Mouse (Mus musculus): ENCODE data around the gene Srrm2.

Srrm2 gene

DNA sequence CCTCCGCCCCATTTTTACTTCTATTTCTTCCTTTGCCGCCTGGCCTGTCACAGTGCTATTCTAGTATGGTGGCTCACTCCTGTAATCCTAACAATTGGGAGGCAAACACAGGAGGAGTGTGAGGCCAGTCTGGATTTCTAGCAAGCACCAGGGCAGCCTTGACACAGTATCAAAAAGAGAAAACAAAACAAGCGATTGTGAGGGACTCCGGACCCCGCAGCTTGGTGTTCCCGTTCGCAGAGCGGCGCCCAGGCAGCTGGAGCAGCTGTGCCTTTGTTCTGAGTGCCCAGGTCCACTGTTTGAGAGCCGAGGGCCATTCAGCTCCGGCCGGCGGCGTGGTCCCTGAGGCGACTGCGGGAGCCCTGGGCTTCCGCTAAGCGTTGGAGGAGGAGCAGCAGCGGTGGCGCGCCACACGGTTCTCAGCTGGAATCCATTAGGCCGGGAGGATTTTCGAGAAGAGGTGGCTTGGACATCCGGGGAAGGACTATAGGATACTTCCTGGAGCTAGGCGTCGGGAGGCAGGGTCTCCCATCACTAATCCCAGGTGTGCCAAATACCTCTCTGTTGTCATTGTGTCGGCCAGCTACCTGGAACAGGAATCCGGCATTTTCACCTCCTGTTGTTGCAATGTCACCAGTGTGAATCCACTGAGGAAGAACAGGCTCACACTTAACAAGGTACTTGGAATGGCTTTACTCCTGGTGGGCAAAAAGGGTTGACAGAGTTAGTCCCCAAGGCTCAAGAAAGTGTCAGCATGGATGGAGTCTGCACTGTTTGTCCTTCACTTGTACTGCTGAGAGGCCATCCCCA, at the start of gene Srrm2:
TSS of gene Srrm2 (plus strand) at position 264 of the 810 bp plus-strand sequence.
- peak; percentile 64 for ATAC-seq (ENCODE audit: low TSS enrichment)

DNA sequence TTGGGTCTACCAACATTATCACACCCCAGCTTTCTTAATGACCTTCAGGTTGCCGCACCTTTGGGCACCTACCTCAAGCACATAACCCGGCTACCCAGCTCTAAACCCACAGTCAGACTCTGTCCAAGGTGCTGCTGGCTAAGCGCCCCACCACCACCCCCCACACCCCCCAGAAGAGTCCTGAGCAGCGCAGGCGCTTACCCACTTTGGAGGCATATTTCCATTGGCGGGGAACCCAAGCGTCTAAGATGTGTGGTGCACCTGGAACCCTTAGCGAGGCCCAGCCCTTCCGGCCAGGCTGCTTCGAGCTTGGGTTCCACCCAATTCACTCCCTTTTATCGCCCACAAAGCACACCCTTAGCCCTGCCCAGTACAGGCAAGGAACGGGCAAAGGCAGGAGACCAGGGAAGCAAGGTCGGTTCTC, 49.7 kb upstream of the Srrm2 start, which contains the start of gene Paqr4:
TSS of gene Paqr4 (minus strand) at position 270 of the 424 bp plus-strand sequence.
- peak; percentile 4; the same call in 1 of the 2 replicates for ATAC-seq (ENCODE audit: low TSS enrichment)

DNA sequence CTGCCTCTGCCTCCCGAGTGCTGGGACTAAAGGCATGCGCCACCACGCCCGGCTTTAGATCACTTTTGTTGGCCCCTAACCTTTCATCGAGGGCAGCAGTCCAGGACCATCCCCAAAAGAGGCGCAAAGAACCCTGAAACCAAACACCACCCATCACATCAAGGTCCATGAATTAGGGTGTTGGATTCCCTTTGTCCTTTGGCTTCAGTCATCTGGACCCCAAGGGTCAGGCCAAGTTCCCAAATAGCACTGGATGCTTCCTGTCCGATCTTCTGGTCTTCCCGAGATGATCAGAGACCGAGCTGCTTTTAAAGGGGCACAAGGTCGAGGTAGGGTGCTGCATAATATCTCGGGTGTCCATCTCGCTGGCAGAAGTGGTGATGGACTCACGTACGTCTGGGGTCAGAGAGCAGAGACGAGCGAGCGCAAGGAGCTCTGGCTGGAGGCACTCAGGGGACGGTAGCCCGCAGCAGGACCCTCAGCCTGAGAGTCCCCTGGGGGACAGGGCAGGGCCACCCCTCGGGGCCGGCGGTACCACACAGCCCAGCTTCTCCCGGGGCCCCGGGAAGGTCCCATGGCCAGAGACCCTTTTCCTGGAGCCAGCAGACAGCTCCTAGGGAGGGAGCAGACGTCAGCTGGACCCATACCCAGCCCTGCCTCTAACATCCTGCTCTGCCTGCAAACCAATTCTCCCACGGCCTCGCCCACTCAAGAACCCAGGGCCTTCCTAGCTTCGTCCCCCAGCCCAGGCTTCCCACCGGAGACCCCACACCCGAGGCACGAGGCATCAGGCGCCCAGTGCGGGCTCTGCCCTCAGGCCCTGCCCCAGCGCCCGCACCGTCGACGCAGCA, 48.7 kb upstream of the Srrm2 start:
- ATAC-seq (ENCODE audit: low TSS enrichment) = no peak

DNA sequence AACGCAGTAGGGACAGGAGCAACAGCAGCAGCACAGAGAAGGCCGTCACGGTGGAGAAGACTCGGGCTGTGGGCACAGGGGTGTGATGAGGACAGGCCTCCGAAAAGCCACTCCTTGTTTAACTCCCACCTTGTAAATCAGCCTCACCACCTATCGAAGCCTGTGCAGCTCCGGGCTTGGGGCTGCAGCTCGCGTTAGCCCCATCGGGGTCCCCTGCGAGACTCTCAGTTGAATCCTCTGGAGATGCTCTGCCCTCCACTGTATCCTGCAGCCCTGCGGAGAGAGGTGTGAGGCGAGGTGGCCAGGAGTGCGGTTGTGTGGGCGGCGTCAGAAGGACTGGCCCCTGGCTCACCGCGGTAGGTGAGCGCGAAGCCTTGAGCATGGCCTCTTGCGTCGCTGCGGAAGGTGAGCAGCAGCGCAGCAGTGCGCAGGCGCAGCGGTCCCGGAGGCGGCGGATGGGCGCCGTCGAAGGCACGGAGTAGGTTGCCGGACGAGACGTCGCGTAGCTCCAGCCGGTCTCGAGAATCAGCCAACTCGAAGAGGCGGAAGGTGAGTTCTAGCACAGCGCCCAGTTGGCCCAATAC, 48.0 kb upstream of the Srrm2 start:
- no peak for ATAC-seq (ENCODE audit: low TSS enrichment)

DNA sequence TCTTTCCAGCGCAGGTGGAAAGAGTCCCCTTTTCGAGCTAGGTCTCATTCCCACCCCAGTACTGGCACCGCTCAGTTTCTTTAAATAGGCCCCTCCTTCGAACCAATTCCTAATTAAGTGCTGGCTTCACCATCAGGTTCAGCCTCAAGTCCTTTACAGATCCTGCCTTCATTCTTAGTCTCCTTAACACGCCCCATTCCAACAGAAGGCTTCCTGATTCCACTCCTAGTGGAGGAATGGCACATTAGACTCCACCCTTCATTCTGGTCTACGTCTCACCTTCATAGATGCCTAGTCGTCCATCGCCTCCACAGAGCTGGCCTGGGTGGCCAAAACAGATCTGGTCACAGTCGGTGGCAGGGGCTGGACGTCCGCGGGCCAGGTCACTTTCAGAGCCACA, 47.4 kb upstream of the Srrm2 start:
- ATAC-seq (ENCODE audit: low TSS enrichment) = no peak

DNA sequence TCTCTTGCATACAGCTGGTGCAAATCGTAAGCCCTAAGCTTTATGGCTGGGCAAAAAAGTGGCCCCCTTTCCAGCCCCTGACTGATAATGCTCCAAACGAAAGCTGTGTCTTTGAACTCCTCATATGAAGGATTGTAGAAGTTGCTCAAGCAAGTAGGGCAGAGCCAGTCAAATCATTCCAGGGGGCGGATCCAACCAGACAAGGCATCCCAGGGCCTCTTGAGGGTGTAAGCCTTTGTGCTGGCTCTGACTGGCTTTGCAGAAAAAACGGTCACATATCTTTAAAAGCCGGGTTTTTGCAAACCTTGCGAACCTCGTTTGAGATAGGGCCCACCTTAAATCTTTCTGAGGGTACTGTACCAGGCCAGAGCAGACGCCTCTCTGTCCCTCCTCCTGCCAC, 46.3 kb upstream of the Srrm2 start:
- no peak for ATAC-seq (ENCODE audit: low TSS enrichment)

DNA sequence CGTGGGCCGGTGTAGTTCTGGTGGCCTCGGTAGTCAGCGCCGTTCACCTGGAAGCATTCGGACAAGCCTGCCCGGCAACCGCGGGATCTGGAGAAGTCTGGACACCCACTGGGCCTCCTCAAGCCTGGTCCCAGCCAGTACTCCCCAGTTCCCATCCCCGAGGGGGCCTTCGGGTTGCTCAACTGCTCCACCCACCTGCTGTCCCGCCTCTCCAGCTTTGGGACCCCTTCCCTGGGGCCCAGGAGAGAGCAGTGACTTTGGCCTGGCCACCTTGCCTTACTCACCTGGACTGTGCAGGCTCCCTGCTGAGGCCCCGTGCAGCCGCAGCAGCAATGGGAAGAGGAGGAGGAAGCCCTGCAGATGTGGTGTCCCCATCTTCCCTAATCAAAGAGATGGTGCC, 45.7 kb upstream of the Srrm2 start:
- no peak for ATAC-seq (ENCODE audit: low TSS enrichment)

DNA sequence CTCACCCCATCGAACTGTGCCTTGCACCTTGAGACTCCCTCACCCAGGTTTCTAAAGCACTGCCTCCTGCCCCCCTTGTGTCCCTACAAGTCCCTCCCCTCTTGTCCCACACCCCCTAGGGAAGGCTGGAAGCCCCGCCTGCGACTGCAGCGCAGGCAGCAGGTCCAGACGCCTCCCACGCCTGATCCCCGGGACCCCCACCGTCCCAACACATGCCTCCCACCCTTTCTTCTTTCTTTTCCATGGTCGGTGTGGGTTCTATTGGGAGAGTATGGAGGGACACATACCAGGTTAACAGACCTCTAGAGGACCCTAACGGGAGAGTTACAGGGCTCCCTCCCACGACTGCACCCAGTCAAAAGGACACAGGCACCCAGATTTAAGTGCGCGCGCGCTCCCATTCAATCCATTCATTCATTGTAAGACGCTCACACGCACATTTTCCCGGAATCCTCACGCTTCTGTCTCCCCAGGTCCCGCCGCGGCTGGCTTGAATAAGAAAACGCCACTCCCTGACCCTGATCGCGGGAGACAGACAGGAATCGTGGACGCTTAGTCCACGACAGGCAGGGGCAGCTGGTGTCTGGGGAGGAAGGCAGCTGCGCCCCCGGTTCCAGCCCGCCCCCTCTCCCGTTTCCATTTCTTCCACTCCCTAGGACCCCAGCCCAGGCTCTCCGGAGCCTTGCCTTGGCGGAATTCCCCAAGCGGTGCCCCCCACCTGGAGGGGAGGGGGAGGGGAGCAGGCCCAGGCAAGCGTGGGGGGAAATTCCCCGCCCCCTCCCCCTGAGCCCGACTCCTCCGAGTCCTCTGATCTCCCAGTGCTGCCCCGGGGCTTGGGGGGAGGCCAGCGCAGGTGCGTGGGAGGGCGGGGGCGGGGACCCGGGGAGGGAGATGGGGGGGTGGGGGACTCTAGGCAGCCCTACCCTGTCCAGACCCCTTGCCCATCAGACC, 44.8 kb upstream of the Srrm2 start, which contains the start of gene Kremen2:
TSS of gene Kremen2 (minus strand) at position 533 of the 951 bp plus-strand sequence.
- no peak for ATAC-seq (ENCODE audit: low TSS enrichment)

DNA sequence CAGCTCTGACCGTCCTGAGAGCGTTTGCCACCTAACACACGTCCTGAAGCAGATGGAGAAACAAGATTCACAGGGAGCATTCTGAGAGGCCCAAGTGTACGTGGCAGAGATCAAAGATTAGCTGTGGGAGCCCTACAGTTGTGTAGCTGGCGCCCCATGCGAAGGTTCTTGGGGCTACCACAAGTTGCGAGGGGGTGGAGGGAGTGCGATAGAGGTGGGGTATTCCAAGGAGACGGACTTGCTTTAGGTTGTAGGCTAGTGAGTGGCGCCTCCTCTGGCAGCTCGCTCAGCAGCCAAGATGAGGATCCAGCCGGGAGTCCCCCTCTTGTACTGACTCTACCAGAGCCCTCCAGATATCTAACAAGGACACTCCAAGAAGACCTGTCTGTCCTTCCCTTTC, 44.0 kb upstream of the Srrm2 start:
- no peak for ATAC-seq (ENCODE audit: low TSS enrichment)

DNA sequence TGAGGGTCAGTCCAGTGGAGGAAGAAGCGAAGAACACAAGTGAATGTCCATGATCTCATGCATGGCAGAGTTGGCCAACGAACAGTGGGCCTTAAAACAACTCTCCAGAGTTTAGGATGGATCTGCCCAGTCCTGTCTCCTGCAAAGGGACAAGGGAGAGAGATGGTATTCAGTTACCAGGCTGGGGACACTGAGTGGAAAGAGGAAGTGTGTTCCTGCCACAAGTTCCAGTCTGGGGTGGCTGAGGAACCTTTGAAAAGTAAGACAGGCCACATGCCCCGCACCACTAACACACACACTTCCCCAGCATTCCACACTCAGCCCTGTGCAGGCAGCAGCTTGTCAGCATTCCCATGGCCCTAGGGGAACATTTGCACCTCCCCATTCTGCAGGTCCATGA, 43.6 kb upstream of the Srrm2 start:
- no peak for ATAC-seq (ENCODE audit: low TSS enrichment)

DNA sequence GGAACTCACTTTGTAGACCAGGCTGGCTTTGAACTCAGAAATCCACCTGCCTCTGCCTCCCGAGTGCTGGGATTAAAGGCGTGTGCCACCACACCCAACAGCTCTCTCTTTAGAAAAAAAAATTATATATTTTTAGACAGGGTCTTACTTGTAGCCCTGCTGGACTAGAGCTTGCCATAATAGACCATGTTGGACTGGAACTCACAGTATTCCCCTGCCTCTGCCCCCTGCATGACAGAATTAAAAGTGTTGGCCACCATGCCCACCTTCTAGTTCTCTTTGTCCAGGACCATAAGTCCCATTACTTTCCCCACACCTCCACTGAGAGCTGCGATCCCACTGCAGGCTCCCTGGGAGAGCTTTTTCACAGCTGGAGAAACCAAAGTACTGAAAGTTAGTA, 42.9 kb upstream of the Srrm2 start:
- ATAC-seq (ENCODE audit: low TSS enrichment) = no peak

DNA sequence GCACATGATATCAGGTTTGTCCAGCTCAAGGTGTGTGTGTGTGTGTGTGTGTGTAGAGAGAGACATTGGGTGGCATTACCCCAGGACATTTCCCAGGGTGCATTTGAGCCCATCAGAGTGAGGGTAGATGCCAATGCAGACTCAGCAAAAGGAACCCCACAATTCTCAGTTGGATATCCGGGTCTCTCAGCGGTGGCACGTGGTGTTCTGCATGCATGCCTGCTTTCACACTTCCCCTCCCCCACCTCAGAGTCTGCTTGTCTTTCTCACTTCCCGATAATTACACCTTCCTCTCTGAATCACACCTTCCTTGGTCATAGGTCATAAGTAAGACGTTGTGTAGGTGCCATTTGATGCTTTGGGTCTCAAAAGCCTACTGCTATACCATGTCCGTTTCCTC, 42.3 kb upstream of the Srrm2 start:
- ATAC-seq (ENCODE audit: low TSS enrichment) = no peak

DNA sequence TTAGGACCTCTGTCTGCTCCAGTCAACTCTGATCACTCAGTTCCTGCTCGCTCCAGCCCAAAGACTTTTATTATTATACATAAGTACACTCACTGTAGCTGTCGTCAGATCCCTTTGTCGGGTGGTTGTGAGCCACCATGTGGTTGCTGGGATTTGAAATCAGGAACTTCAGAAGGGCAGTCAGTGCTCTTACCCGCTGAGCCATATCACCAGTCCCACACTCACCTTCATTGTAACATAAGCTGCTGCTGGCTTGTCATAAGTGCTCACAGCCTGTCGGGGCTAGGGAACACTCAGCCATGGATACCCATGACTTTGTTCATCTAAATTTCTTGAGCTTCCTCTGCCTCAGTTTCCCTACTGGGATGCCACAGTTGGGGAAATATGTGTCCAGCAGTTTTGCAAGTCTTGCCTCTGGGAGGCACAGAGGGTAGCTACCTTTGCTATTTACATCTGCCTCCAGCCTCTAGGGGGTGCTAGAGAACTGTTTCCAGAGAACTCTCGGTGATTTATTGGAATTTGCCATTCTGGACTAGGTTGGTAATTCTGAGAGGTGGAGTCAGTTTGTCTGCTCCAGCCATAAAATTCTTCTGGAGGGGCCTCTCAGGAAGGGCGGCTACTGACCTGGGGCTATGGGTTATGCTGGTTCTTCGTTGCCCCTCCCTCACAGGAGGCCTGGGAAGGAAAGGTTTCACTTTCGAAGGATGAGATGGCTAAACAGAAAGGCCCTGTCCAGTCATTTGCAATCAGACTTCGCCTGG, 41.5 kb upstream of the Srrm2 start:
- peak; percentile 60 for ATAC-seq (ENCODE audit: low TSS enrichment)

DNA sequence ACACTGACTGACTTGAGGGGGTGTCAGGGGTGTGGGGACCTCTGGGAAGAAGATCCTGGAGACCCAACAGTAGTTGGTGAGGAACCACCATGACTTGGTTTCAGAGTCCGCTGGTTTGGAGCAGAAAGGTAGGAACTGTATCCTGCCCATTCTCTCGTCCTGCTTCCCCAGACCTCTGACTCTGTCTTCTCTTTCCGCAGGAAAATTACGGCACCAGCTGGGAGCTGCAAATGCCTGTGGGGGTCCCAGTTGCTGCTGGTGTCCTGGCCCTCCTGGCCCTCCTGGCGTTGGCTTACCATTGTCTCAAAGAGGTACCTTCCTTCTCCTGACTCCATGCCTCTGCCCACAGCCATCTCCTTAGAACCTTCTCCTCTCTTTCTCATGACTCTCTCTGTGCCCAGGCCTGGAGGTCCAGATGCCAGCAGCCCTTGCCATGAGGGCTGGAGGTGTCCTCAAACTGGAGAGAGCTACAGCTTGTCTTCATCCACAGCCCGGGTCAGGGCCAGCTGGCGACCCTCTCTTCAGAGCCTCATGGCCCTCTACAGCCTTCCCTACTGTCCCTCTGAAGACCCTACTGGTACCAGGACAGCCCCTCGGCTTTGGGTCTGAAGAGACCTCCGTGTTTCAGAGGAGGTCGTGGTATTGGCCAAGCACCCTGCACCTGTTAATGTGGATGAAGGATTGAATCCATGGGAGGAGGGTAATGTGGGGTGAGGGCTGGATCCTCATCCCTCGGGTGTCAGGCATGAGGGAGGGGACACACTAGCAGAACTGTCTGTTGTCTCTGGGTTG, 40.7 kb upstream of the Srrm2 start:
- ATAC-seq (ENCODE audit: low TSS enrichment) = no peak

DNA sequence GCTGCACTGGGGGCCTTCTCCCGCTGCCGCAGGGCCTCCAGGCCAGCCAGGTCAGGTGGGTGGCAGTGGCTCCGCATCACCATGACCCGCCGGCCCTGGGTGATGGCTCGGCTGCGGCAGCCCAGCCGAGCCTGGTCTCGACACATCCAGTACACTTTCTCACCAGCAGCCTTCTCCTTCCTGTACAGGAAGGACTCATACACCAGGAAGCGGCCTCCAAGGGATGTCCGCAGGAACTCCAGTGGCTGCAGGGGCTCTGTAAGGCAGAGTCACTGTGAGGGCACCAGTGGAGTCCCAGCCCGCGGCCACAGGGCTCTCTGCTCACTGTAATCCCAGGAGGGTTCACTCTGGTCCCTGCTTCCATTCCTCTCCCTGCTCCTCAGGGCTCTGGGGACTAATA, 34.6 kb upstream of the Srrm2 start:
- no peak for ATAC-seq (ENCODE audit: low TSS enrichment)

DNA sequence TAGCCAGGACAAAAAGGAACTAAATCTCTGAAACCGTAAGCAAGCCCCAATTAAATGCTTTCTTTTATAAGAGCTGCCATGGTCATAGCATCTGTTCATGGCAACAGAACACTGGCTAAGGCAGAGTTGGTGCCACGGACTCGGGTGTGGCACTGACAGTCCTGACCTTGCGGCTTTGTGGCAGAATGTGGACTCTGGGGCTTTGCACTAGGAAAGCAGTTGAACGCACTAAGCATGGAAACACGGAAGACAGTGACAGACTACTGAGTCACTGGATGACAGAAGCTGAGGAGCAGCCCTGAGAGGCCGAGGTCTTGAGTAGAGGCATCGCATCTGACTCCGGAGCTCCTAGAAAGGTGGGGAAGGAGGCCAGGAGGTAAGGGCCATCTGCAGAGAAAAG, 32.8 kb upstream of the Srrm2 start:
- ATAC-seq (ENCODE audit: low TSS enrichment) = no peak

DNA sequence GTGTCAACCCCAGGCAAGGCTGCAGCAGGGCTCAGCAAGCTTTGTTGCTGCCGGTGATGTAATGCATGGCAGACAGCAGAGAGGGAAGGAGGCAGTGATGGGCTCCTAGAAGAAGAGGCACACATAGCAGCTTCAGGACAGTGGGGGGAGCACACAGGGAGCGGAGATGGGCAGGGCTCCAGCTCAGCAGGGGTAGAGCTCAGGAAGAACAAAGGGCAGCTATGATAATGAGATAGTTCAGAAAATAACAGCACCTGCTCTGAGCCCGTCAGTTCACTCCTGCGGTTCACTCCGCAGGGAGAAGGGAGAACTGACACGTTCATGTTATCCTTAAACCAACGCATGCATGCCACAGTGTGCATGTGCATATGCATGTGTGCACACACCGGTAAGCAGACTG, 31.5 kb upstream of the Srrm2 start:
- no peak for ATAC-seq (ENCODE audit: low TSS enrichment)

DNA sequence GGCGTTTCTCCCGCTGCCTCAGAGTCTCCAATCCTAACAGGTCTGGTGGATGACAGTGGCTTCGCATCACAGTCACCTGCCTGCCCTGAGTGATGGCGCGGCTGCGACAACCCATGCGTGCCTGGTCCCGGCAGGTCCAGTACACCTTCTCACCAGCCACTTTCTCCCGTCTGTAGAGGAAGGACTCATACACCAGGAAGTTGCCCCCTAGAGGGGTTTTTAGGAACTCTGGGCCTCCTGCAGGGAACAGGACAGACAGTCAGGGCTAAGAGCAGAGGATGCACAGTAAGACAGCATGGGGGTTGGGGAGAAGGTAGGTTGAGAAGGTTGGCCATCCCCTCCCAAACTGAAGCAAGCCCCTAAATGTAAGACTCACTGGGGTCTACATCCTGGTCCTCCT, 30.1 kb upstream of the Srrm2 start:
- no peak for ATAC-seq (ENCODE audit: low TSS enrichment)

DNA sequence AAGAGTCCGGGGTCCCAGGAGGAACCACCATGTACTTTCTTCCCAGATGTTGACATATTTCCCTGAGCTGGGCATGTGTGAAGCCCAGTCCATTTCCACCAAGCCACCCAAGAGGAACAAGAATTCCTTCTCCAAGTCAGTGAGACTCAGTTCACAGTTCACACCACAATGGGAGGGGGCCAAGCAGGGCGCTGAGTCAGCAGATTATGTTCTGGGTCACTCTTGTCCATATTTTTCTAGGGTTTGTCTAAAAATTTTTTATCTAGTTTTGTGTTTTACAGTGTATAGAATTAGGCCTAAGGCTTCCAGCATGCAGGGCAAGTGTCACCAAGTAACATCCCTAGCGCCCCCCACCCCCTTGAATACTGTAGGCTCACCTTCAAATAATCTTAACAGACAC, 29.2 kb upstream of the Srrm2 start:
- no peak for ATAC-seq (ENCODE audit: low TSS enrichment)

DNA sequence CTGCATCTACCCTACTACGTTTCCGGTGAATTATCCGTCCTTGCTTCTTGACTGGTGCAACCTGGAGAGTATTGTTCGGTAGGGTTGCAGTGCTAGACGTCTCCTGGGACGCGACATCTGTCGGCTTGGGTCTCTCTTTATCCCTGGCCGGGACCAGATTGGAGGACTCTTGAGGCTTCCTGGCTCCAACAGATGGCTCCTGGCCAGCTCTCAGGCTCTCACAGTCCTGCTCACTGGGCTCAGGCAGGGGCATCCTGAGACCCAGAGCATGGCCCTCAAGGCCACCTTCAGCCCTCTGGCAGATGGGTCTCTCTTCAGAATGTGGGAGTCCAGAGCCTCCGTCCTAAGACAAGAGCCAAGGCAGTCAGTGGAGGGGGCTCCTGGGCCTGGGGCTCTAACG, 27.4 kb upstream of the Srrm2 start:
- ATAC-seq (ENCODE audit: low TSS enrichment) = no peak
